Mouse (Mus musculus): ENCODE measurements around the gene Hoxb4.

Hoxb4 gene

GRCm38 (mm10) chr11:96297428-96297827 lies 20.6 kb upstream of the Hoxb4 start:
- intact Hi-C loops (cut with DNase I), result no loop called here

GRCm38 (mm10) chr11:96297968-96298635 lies 20.0 kb upstream of the Hoxb4 start:
- intact Hi-C loops (cut with DNase I), result no loop called here

GRCm38 (mm10) chr11:96298895-96299667 lies 19.0 kb upstream of the Hoxb4 start:
- intact Hi-C loops (cut with DNase I), result no loop called here

- intact Hi-C loops (cut with DNase I), result loop anchor here (5.0 kb wide), 2 partner anchors 108 to 238 kb away; no protein-coding TSS in a partner anchor
Observed at GRCm38 (mm10) chr11:96299781-96300180, 18.3 kb upstream of the Hoxb4 start.

- intact Hi-C loops (cut with DNase I), result loop anchor here (5.0 kb wide), 2 partner anchors 107 to 237 kb away; no protein-coding TSS in a partner anchor
Observed at GRCm38 (mm10) chr11:96300354-96301063, 17.6 kb upstream of the Hoxb4 start.

- intact Hi-C loops (cut with DNase I), result loop anchor here (5.0 kb wide), 2 partner anchors 106 to 236 kb away; no protein-coding TSS in a partner anchor
Observed at GRCm38 (mm10) chr11:96301064-96301431, 17.0 kb upstream of the Hoxb4 start.

- intact Hi-C loops (cut with DNase I), result loop anchor here (2.0 to 5.0 kb wide), 4 partner anchors 53 to 251 kb away; no protein-coding TSS in a partner anchor
Observed at GRCm38 (mm10) chr11:96301837-96302236, 16.2 kb upstream of the Hoxb4 start.

- intact Hi-C loops (cut with DNase I), result loop anchor here (2.0 to 5.0 kb wide), 4 partner anchors 52 to 250 kb away; no protein-coding TSS in a partner anchor
Observed at GRCm38 (mm10) chr11:96302381-96303150, 15.5 kb upstream of the Hoxb4 start.

- intact Hi-C loops (cut with DNase I), result loop anchor here (2.0 to 5.0 kb wide), 4 partner anchors 51 to 249 kb away; no protein-coding TSS in a partner anchor
Observed at GRCm38 (mm10) chr11:96303151-96304099, 14.6 kb upstream of the Hoxb4 start, which contains the start of gene Hoxb5. Gene Hoxb5 (plus strand): TSS chr11:96303336.

GRCm38 (mm10) chr11:96304381-96305195 lies 13.5 kb upstream of the Hoxb4 start:
- intact Hi-C loops (cut with DNase I), result loop anchor here (5.0 kb wide), 2 partner anchors 103 to 233 kb away; no protein-coding TSS in a partner anchor

- intact Hi-C loops (cut with DNase I), result no loop called here
Observed at GRCm38 (mm10) chr11:96305505-96306182, 12.4 kb upstream of the Hoxb4 start.

- intact Hi-C loops (cut with DNase I), result no loop called here
Observed at GRCm38 (mm10) chr11:96306183-96306907, 11.7 kb upstream of the Hoxb4 start.

GRCm38 (mm10) chr11:96306908-96307269 lies 11.2 kb upstream of the Hoxb4 start:
- intact Hi-C loops (cut with DNase I), result no loop called here

- intact Hi-C loops (cut with DNase I), result no loop called here
Observed at GRCm38 (mm10) chr11:96308763-96309162, 9.3 kb upstream of the Hoxb4 start.

- intact Hi-C loops (cut with DNase I), result no loop called here
Observed at GRCm38 (mm10) chr11:96309288-96309687, 8.8 kb upstream of the Hoxb4 start.

- intact Hi-C loops (cut with DNase I), result no loop called here
Observed at GRCm38 (mm10) chr11:96310183-96310938, 7.7 kb upstream of the Hoxb4 start.

GRCm38 (mm10) chr11:96311097-96311496 lies 7.0 kb upstream of the Hoxb4 start:
- intact Hi-C loops (cut with DNase I), result no loop called here

Measured in adrenal gland (tissue).